Mouse (Mus musculus) brain, embryonic 18.5 days (tissue): ENCODE measurements around the gene Slc16a2.

Source experiments
- DNase-seq: peaks from one replicate; pipeline ENCODE4 v3.0.0-alpha.2; 2012; ENCODE audit warnings: low read depth, low spot score

Gene Slc16a2

DNA sequence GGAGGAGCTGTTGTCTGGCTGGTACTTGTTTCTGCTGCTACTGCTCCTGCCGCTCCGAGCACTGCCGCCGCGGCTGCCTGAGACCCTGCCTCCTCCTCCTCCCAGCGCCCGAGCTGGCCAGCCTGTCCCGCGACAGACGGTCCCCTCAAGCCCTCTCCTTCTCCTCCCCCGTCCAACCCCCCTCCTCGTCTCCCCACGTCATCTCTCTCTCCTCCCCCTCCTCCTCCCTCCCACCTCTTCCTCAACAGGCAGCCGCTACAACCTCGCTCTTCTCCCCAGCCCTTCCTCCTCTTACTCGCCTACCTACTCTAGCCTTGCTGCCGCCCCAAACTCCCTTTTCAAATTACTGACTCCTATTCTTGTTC is at the start of gene Slc16a2:
TSS of gene Slc16a2 (minus strand) at position 152 of the 365 bp plus-strand sequence.
- DNase-seq, result peak; percentile 45

DNA sequence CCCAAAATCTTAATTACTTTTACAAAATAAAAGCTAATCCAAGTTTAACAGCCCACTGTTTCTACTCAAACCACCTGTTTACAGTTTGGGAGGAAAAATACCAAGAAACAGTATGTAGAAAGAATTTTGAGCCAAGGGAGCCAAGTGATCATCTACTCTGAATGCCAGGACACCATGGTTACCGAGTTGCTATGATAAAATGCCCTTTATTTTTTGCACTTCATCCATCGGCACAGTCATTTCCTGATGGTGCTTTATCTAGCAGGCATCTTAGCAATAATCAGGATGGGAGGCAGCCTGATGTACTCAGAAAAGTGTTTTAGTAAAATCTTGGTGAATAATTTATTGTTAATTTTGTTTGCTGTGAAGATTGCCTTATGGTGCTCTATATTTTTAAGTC is 41.7 kb upstream of the Slc16a2 start:
- peak; percentile 24 for DNase-seq

DNA sequence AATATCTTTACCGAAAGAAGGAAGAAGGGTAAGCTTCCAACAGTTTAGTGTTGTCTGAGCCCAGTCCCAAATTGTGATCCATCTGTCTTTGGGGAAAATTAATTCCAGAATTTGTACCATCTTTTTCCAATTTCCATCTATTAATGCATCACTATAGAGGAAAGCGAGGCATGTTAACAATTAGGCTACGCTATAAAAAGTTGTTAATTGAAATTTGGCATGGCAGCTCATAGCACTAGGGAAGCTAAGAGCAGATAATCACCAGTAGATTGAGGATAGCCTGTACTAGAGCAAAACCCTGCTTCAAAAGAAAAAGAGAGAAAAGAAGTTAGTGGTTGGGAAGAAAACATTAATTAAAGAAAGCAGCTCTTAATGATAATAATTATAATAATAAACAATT is 41.1 kb upstream of the Slc16a2 start:
- DNase-seq, result no peak

DNA sequence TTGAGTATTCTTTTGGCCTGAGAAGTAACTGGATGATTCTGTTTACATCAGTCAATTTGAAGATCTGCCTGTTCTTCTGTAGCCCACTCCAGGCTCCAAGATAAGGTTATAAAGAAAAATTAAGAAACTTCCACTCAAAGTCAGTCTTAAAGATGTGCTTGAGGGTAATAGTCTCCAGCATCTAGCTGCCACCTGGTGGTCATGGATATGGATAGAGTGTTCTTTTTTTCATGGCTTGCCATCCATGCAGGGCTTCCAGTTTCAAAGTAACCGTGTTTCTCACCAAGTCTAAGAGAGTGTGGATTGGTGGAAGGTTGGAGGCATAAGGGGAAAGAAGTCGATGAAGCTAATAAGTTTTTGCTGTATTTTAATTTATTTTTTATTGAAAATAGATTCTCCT is 23.5 kb upstream of the Slc16a2 start:
- DNase-seq, result no peak

DNA sequence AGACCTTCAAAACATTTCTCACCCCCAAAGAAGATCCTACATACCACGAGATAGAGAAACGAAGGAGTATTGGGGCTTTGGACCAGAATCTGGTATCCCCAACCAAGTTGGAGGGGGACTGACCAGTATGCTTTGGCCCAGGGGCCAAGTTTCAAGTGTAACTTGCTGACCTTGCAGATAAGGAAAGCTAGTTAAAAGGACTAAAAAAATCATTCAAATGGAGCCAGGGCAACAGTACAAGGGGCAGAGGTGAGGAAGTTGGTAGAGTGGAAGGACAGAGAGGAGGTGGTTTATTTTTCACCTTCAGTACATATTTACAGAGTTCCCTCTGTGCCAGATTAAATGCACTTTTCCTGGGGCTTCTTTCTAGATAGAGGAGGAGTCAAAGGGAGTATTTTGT is 7.1 kb upstream of the Slc16a2 start:
- DNase-seq, result no peak

DNA sequence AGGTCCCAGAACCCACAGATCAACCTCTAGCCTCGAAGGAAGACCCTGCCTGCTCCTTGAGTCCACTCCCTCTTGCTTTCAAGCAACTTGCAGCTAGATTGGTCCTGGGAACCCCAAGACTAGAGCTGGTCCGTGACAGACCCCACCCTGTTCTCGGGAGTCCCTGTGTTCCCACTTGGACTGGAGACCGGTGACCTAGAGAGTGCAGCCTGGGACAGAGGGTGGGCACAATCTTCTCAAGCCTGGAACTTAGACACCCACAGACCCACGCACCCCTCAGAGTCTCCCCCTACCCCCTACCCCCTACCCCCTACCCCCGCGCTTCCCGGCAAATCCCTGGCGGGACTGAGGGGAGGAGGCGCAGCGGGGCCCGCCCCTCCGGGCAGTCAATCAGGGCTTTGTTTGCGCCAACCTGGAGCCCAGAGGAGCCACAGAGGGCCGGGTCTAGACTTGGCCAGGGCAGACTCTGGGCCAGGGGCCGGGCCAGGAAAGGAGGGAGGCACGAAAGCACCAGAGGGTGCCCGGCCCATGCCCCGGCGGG is 558 bp upstream of the Slc16a2 start:
- DNase-seq, result no peak

DNA sequence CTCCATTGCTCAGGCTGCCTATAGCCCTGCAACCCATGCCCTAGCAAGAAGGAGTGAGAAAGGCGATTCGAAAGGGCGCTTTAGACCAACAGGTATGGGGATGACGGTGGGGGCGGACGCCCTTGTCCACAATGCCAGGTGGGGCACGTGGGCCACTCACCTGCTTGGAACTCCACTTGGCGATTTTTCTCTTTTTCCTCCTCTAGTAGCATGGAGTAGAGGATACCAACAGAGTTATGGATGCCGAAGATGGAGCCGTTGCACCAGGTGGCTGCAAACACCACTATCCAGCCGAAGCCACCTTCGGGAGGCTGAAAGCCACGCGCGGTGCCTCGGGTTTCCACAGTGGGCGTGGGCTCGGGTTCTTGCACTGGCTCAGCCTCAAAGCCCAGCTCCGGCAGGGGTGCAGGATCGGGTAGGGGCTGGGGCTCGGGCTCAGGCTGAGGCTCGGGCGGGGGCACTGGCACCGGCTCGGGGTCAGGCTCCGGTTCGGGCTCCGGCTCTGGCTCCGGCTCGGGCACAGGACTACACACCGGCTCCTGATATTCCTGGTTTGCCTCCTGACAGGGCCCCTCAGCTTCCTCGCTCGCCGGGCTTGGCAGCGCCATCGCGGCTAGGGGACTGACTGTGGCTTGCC is 470 bp downstream of the Slc16a2 start:
- no peak for DNase-seq

DNA sequence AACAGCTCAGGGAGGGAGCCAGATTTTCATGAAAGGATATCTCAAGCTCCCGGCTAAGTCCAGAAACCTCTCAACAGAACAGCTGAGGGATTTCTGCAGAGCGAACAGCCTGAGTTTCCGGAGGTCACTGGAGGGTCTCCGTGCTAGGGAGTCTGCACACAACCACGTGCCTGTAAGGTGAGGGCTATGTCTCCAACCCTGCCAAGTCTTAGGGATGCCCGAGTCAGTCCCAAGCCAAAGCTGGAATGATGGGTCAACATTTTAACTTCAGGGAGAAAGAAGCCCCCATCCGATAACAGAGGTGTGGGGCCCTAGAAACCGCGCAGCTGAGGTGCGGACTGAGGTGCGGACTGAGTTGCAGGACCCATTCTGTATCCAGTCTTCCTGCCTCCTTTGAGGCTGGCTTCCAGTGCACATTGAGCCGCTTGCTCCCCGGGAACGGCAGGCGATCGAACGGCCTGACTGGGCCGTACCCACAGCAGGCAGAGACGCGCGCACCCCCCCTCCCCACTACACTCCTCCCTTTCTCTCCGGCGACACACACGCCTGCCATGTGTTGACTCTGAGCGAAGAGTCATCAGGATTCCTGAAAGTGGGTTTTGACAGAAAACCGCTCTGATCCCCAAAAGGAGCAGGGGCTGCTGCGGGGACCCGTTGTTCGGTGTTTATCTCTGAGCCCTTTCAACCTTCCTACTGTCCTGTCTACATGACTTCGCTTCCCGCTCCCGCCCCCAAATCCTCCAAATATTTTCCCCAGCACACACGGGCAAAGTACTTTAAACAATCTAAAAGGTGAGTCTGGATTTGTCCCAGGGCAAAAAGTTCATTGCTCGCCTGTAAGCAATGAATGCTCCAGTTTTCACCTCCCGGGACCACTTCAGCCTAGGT is 1.2 kb downstream of the Slc16a2 start:
- no peak for DNase-seq

DNA sequence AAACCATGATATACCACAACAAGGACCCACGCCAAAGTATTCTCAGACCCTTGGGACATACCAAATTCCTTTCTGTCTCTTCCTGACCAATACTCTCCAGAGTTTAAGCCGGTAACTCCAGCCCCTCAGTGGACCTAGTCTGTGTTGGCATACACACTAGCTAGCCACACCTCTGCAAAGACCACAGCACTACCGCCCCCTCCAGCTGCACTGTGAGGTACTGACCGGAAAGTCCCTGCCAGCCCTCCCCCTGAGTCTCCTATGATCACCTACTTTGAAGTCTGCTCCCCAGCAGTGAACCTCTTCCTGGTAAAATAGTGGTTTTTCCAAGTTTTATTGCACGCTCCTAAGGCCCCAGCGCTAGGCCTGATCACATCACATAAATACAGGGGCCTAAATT is 2.5 kb downstream of the Slc16a2 start:
- no peak for DNase-seq

DNA sequence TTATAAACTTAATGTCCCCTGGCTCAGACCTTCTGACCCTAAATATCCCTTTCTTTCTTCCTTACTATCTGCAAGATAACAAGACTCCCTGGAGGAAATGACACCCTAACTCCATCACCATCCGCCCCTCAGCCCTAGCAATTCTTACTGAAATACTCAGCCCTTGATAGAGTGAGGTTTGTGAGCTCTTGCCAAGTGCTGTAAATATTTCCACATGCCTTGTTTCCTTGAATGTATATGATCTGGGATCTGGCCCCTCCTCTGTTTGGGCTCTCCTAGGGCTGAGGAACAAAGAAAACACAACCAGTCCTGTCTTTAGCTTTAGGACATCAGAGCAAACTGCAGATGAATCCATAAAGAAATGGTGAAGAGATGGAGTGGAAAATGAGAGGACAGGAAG is 9.1 kb downstream of the Slc16a2 start:
- DNase-seq, result no peak

DNA sequence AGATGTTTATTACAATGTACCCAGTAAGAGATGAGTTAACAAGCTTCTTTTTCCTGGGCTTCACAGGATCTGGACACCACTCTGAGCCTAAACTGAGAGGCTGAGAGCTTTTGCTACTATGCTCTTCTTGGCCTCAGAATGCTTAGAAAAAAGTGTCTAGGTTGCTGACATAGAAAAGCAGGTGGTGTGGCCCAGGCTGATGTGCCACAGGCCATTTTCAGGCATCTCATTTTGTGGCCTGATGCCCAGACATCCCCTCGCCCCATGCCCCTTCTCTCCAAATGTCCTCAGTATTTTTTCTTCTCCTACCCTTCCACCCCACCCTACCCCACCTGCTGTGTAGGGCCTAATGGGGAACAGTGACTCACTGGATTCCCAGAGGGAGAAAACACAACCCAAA is 11.3 kb downstream of the Slc16a2 start:
- DNase-seq, result no peak

DNA sequence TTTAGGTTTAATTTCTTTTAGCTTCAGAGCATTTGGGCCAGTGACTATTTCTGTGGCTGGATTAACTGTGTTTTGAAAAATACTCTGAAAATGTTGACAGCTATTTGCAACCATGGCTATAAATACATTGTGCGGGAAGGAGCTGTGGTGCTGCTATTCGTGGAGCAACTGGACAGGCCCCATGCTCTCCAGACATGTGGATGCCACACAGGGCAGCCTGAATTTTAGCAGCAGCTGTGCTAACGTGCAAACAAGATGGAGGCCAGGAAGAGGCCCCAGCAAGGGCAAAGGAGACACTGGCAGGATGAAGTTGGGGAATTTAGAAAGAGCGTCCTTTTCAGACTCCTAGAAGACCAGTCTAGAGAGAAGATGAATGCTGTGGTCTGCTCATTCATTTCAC is 15.4 kb downstream of the Slc16a2 start:
- no peak for DNase-seq

DNA sequence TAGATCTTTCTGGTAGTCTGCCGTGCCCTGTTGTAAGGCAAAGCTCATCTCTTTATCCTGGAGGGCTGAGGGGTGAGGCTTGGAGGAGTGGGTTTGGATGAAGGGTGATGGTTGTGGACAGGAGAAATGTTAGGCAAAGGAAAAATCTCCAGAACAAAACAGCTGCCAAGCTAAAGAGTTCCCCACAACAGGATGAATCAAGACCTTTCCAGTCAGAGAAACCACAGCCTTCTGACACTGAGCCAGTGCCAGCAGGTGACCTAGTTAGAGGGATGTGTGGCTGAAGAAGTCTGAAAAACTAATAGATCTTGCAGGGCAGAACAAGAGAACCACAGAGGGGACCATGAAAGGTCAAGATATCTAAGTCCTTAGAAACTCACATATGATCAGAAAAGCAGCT is 24.8 kb downstream of the Slc16a2 start:
- DNase-seq, result no peak

DNA sequence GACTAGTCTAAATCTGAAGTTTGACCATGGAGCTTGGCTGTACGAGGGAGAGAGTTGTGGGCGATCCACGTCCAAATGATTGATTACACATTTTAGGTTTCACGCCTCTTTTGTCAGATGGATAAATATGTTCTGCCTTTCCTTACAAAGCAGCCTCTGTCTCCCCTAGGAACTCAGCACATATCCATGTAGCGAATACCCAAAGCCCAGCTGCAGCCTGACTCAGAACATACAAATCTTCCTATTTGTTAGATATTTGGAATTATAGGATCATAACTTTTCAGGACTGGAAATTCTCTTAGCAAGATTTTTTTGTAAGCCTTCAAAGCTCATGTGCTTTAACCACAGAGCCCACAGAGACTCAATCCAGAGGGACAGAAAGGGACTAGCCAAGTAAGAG is 26.3 kb downstream of the Slc16a2 start:
- DNase-seq, result no peak

DNA sequence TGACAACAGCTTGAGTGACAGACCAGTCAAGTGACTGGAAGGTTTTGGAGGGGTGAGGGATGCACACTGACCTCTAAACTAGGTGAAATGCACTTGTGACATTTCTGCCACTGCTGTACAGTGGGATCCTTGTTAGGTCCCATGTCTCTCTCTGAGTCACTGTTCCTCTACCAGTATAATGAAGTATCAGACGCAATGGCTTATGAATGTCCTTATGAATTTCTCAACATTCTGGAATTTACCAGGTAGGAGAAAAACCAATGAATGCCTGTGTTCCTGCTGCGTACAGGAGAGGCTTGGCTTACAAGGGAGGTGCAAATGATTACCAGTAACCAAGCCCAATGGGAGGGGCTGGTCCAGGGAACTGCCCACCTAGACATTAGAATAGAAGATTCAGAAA is 30.5 kb downstream of the Slc16a2 start:
- no peak for DNase-seq

DNA sequence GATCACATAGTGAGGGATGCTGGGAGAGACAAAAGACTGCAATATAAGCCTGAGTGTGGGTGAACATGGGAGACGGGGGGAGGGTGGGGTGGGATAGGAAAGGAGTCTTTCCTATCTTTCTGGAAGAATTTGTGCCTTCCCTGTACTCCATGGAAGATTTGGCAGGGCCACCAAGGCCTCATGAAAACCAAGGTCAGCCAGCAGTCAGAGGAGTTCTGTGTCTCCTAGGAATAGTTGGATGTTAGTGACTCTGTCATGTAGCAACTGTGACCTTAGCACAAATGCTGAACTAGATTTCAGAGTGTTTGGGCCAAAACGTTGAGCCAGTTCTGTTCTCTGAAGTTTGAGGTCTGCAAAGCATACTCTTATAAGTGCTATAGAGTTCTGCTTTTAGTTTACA is 36.1 kb downstream of the Slc16a2 start:
- no peak for DNase-seq

DNA sequence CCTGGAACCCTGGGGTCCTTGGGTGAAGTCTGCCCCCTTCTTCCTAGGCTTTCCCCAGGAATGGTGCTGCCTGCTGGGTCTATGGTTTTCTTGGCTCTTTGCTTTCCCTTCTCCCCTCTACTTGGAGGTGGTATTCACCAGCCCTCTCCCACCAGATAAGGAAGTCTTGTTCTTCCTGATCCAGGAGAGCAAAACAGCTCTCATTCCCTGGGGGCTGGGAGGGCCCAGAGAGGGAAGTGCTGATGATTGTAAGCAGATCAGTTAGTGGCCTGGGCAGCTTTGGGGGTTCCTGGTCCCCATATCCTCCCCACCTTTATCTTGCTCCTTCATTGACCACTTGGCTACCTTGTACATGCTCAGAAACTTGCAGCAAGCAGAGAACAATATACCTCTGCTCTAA is 45.4 kb downstream of the Slc16a2 start:
- DNase-seq, result no peak

DNA sequence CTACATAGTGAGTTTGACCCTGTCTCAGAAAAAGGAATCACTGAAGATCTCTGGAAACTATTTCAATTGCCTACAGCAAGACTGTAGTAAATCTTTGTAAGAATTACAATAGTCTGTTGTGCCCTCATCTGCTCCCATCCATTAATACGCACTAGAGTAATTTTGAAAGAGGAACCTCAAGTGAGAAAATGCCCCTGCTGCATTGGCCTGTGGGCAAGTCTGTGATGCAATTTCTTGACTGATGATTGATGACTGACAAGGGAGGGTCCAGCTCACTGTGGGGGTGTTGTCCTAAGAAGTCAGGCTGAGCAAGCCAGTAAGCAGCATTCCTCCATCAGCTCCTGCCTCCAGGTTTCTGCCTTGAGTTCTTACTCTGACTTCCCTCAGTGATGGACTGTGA is 75.6 kb downstream of the Slc16a2 start:
- no peak for DNase-seq

DNA sequence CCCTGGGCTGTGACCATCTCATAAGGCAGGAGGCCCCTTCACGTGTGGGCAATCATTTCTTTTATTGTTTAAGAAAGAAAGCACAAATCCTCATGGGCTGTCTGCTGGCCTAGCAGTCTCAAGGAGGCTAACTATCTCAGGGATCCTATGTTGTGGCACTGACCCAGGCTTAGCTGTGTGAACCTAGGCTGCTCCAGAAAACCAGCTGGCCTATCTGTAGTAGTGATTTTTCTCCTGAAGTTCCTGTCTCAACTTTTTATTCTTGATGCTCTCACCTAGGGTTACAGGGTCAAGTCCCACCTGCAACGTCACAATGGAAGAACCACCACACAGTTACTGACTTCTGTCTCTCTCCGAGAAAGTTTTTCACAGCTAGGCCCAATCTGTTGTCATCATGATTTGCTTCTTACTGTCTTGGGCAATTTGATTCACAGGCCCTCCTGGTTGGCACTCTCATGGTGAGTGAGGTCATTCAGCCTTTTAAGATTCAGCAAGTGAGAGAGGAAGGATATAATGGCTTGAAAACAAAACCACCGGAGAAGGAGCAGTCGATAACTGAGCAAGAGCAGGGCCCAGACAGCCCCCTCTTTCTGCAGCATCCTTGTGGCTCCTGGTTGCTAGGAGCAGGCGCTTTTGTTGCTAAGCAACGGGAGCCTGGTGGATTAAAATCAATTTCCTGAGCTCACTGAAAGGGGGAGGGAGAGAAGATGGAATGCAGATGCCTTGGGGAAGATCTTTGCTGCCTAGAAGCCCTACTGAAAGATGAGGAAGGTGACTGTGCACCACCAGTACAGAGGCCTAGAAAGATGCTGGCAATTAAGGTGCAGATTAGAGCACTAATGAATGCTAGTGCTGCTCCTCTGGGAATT is 77.4 kb downstream of the Slc16a2 start:
- DNase-seq, result peak; percentile 81

DNA sequence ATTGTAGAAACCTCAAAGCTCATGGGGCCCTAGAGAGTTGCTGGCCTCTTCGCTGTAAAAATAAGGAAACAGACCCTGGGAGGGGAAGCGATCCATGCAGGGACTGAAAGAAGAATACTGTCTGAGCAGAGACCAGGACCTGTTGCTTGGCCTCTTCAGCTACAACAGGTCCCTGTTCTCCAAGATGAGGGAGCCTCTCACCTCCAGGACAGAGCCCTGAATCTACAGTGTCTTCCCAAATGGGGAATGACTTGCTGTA is 79.8 kb downstream of the Slc16a2 start:
- DNase-seq, result no peak

DNA sequence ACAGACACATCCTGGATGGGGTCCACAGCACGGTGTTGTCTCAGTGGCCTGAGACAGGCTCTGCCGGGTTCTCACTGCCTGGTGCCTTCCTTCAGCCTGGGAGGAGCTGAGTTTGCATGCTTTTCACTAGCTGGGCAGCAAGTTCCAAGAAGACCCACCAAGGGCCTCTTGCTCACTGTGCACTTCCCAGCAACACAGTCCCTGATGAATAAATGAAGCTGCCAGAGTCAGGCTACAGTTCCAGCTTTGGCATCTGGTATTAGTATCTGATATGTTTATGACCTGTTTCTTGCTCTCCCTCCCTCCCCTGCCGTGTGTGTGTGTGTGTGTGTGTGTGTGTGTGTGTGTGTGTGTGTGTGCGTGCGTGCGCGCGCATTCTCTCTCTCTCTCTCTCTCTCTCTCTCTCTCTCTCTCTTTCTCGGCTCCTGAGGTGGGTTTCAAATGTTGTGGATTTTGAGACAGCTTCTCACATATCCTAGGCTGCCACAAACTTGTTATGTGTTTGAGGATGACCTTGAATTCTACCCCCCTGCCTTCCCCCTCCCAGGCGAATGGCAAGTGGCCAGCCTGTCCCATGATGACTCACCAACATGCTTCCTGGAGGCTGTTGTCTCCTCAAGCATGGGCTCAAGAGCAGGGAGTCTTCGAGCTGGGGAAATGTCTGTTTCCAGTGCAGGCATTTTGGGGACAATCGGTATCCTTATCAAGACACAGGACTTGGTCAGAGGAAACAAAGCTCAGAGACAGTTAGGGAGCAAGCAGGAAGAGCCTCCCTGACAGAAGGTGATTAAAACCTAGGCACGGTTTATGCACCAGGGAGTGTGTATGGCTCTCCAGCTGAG is 80.3 kb downstream of the Slc16a2 start:
- DNase-seq, result no peak
